Mouse (Mus musculus) liver, embryonic 15.5 days (tissue): ENCODE measurements at regions not wholly inside any gene's neighbourhood (a gene's known extent, or its start where the extent isn't known, plus 50 kb on each side); places are given as distances from the start of the nearest gene placed in this dataset.

Source experiments
- ATAC-seq: fragments of 200-750 bp; cut with Nextera tagmentation; 2 replicates; pipeline ENCODE4 v1.8.0; 2017; ENCODE audit warnings: moderate number of reproducible peaks, mild to moderate bottlenecking, moderate library complexity; ENCODE audit not compliant: insufficient read depth
- H3K27ac ChIP-seq: fragments of 300-500 bp; sonication (generic); replicated peaks from 2 replicates; pipeline ENCODE4 v1.5.1; 2015; ENCODE audit warnings: mild to moderate bottlenecking, inconsistent platforms
- H3K27me3 ChIP-seq: fragments of 300-500 bp; sonication (generic); 2 replicates; pipeline ENCODE4 v1.6.1; 2015; ENCODE audit warnings: mild to moderate bottlenecking, inconsistent platforms
- H3K36me3 ChIP-seq: fragments of 300-500 bp; sonication (generic); replicated peaks from 2 replicates; pipeline ENCODE4 v1.6.1; 2015; ENCODE audit warnings: moderate library complexity, mild to moderate bottlenecking, inconsistent platforms
- H3K4me1 ChIP-seq: fragments of 300-500 bp; sonication (generic); replicated peaks from 2 replicates; pipeline ENCODE4 v1.6.1; 2015; ENCODE audit warnings: inconsistent platforms
- H3K4me2 ChIP-seq: fragments of 300-500 bp; sonication (generic); 2 replicates; pipeline ENCODE4 v1.6.1; 2015; ENCODE audit warnings: moderate library complexity, mild to moderate bottlenecking, inconsistent platforms
- H3K4me3 ChIP-seq: fragments of 300-500 bp; sonication (generic); replicated peaks from 2 replicates; pipeline ENCODE4 v1.5.1; 2015; ENCODE audit warnings: mild to moderate bottlenecking, inconsistent platforms
- H3K9ac ChIP-seq: fragments of 300-500 bp; sonication (generic); 2 replicates; pipeline ENCODE4 v1.6.1; 2015; ENCODE audit warnings: moderate library complexity, mild to moderate bottlenecking, inconsistent platforms
- H3K9me3 ChIP-seq: fragments of 300-500 bp; sonication (generic); replicated peaks from 2 replicates; pipeline ENCODE4 v1.6.1; 2016; ENCODE audit warnings: inconsistent platforms
- WGBS: fragments of 180-500 bp; shearing (Covaris S2); methylation state at CpG from one replicate; pipeline ENCODE4 v1.1.7; 2015; ENCODE audit warnings: mixed read lengths; ENCODE audit not compliant: insufficient replicate concordance; 5-methylcytosine and 5-hydroxymethylcytosine counted together

DNA sequence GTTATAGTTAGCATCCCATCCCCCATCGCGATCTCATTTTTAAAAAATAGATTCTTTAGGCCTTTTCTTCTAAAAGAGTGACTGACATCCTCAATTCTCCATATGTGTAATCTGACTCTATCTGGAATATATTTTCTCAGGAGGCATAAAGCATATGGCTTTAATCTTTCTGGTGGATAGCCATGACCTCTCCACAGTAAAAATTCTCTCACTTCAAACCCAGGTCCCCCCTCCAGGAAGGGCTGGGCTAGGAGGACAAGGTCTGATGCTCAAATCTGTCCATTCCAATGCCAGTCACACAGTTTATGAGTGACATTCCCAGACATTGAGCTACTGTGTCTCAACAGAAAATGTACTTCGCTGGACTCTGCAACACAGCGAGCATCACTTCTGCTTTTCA lies 226.8 kb upstream of the Kdm8 start:
- Histone ChIP-seq H3K36me3 (no peaks in the 10 kb centered on the region), H3K9ac (no peak overlapping the region), H3K27ac (no peak overlapping the region), H3K27me3 (no peaks in the 10 kb centered on the region), H3K4me1 (no peaks in the 10 kb centered on the region), H3K9me3 (no peaks in the 10 kb centered on the region), H3K4me2 (no peak overlapping the region), H3K4me3 (no peak overlapping the region)
- ATAC-seq, result no peak
- 71% methylated on average over 4 of the region's 4 CpGs for WGBS

DNA sequence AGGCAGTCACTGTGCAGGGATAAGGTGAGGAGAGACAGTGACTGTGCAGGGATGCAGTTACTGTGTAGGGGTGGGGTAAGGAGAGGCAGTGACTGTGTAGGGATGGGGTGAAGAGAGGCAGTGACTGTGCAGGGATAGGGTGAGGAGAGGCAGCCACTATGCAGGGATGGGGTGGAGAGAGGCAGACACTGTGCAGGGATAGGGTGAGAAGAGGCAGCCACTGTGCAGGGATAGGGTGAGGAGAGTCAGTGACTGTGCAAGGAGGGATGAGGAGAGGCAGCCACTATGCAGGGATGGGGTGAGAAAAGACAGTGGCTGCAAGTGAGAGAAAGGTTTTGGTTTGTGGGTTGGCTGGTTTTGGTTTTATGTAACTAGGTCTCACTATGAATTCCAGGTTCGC lies 221.8 kb upstream of the Kdm8 start:
- whole genome bisulfite sequencing, result 63% methylated on average over 1 of the region's 1 CpGs
- Histone ChIP-seq H3K27ac (no peak overlapping the region), H3K9me3 (no peaks in the 10 kb centered on the region), H3K4me2 (no peak overlapping the region), H3K4me3 (no peak overlapping the region), H3K4me1 (no peaks in the 10 kb centered on the region), H3K9ac (no peak overlapping the region), H3K27me3 (no peaks in the 10 kb centered on the region), H3K36me3 (no peaks in the 10 kb centered on the region)
- ATAC-seq, result no peak

DNA sequence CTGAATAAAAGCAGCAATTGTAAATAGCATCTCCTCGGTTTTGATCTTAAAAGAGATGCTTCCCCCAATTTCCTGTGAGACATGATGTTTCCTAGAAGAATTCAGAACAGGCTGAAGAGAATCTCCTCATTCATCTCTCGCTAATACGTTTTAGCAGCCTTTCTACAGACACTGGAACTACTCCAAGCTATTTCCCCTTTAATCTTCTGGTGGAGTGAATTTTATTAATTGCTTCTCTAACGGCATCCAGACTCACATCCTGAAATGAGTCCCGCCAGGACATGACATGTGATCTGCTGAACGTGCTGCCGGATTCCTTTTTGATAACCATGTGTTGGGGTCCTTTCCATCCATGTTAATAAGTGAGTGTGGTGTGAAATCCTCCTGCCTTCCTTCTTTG lies 209.6 kb upstream of the Kdm8 start:
- 56% methylated on average over 7 of the region's 7 CpGs for WGBS

DNA sequence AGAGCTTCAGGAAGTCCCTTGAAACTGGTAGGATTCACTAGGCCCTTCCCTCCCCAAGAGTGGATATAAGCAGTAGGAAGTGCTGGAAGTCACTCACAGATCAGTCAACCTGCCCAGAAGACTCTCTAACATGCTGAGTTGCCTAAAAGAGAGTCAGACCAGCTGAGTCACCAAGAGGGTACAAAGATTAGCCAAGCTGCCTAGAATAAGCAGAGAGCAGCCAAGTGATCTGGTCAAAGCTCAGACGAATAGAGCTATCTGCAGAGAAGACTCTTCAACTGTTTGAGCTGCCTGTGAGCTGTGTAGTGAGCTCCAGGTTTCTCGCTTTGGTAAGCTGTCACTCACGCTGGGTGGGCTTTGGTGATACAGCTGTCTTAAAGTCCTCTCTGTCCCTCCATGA lies 207.4 kb upstream of the Kdm8 start:
- Histone ChIP-seq H3K4me1 (no peaks in the 10 kb centered on the region), H3K4me3 (no peak overlapping the region), H3K36me3 (no peaks in the 10 kb centered on the region), H3K27ac (no peak overlapping the region), H3K27me3 (no peaks in the 10 kb centered on the region), H3K9ac (no peak overlapping the region), H3K4me2 (no peak overlapping the region), H3K9me3 (no peaks in the 10 kb centered on the region)
- no peak for ATAC-seq
- WGBS, result 48% methylated on average over 3 of the region's 3 CpGs

More for the DNA sequence above, 209.6 kb upstream of the Kdm8 start:
- no peak overlapping the region for H3K4me3 ChIP-seq
- no peaks in the 10 kb centered on the region for H3K27me3 ChIP-seq
- no peak overlapping the region for H3K27ac ChIP-seq
- no peak overlapping the region for H3K4me2 ChIP-seq
- no peak for ATAC-seq
- no peak overlapping the region for H3K9ac ChIP-seq
- no peaks in the 10 kb centered on the region for H3K9me3 ChIP-seq
- no peaks in the 10 kb centered on the region for H3K4me1 ChIP-seq
- no peaks in the 10 kb centered on the region for H3K36me3 ChIP-seq

DNA sequence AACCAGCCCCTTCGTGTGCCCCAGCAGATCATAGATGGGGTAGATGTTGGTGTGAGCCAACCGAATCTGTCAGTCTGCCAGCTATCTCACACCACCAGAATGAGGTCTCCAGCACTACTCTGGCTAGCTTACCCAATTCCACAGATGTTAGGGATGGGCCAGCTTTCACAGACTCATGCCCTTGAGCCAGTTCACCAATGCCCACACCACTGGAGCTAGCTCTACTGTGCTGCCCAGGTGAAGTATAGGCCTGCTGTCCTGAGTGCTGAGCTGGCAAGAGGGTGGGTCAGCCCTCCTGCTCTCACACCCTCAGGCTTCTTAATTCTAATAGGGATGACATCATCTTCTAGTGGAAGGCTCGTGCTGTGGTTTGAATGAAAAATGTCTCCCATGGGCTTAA lies 201.5 kb upstream of the Kdm8 start:
- H3K9me3 ChIP-seq, result no peaks in the 10 kb centered on the region
- no peaks in the 10 kb centered on the region for H3K4me1 ChIP-seq
- H3K9ac ChIP-seq, result no peak overlapping the region
- H3K4me2 ChIP-seq, result no peak overlapping the region
- no peaks in the 10 kb centered on the region for H3K36me3 ChIP-seq
- no peak overlapping the region for H3K27ac ChIP-seq
- H3K27me3 ChIP-seq, result no peaks in the 10 kb centered on the region
- no peak for ATAC-seq
- WGBS, result 53% methylated on average over 3 of the region's 3 CpGs
- H3K4me3 ChIP-seq, result no peak overlapping the region

DNA sequence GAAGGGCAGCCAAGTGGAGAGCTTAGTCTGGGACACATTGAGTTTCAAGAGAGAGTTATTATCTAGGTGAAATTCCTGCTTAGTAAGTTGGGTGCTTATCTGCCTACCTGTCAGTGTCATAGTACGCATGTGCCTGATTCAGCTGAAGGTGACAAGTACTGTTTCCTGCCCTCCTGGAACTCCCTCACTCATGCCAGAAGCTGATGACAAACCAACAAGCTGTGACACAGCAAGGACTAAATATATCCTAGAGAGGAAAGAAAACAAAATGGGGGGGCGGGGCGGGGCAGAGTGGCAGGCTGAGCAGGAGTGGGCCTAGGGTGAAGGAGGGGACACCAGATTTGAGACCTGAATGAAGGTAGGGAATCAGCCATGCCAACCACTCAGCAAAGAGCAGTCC lies 196.1 kb upstream of the Kdm8 start:
- H3K36me3 ChIP-seq, result no peaks in the 10 kb centered on the region
- H3K4me3 ChIP-seq, result no peak overlapping the region
- no peak overlapping the region for H3K4me2 ChIP-seq
- no peak overlapping the region for H3K9ac ChIP-seq
- WGBS, result 63% methylated on average over 3 of the region's 3 CpGs
- H3K27ac ChIP-seq, result no peak overlapping the region
- no peak for ATAC-seq
- no peaks in the 10 kb centered on the region for H3K27me3 ChIP-seq
- no peaks in the 10 kb centered on the region for H3K4me1 ChIP-seq
- H3K9me3 ChIP-seq, result no peaks in the 10 kb centered on the region

DNA sequence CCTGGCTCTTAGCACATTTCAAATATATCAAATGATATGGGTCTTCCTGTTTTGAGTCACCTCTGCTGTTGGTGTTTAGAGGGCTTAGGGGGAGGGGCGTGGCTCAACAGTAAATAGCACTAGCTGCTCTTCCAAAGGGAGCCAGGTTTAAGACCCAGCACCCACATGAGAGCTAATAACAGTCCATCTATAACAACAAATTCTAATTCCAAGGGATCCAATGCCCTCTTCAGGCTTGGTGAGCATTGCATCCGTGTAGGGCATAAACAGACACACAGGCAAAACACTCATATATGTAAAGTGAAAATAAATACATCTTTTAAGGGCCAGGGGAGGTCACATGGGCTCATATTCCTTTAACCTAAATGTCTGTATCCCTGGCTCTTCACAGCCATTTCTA lies 194.1 kb upstream of the Kdm8 start:
- Histone ChIP-seq H3K4me1 (no peaks in the 10 kb centered on the region), H3K27ac (no peak overlapping the region), H3K4me3 (no peak overlapping the region), H3K9me3 (no peaks in the 10 kb centered on the region), H3K27me3 (no peaks in the 10 kb centered on the region), H3K4me2 (no peak overlapping the region), H3K36me3 (no peaks in the 10 kb centered on the region), H3K9ac (no peak overlapping the region)
- WGBS, result 46% methylated on average over 2 of the region's 2 CpGs
- ATAC-seq, result no peak

DNA sequence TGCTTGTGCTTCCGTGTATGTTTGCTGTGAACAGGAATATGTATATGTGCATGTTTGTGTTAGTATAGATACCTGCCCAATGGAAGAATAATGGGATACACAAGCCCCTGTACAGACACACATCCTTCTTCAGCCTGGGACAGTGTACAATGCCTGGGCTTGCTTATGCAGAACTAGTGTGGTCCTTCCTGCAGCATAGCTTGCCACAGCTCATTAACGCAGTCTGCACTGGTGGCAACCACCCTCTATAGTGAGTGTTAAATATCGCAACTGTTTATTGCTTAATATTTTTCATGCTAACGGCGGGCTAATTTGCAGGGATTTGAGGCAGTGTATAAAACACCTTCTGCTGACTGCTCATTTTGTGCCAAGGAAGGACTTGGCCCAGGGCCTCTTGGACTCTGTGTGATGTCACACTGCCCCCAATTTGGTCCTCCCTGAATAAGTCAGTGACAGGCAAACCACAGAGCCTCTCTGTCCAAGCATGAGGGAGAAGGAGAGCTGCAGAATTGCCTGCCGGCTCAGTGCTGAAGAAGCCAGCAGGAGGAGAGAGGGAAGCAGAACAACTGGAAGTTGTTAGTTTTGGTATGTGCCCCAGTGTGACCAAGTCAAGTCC lies 193.4 kb upstream of the Kdm8 start:
- no peaks in the 10 kb centered on the region for H3K27me3 ChIP-seq
- H3K4me3 ChIP-seq, result no peak overlapping the region
- no peak for ATAC-seq
- H3K4me1 ChIP-seq, result no peaks in the 10 kb centered on the region
- WGBS, result 56% methylated on average over 6 of the region's 6 CpGs
- H3K27ac ChIP-seq, result no peak overlapping the region
- no peaks in the 10 kb centered on the region for H3K9me3 ChIP-seq
- no peak overlapping the region for H3K4me2 ChIP-seq
- H3K36me3 ChIP-seq, result no peaks in the 10 kb centered on the region
- H3K9ac ChIP-seq, result no peak overlapping the region

DNA sequence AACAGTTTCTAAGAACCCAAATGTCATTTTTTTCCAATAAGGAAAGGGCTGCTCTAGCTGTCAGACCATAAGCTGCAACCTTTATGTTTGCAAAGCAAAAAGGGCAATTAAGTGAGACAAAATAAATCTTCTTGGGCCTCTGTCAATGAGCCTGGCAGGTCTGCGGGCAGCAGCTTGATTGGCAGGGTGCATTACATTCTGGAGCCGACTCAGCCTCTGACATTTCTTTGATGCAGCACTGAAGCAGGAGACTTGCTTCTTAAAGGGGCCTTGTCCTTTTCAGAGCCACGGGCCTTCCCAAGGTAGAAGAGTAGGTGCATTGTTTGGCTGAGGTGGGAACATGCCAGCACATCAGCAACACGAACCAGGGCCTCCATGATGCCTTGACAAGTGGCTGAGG lies 190.2 kb upstream of the Kdm8 start:
- Histone ChIP-seq H3K9ac (no peak overlapping the region), H3K27me3 (no peaks in the 10 kb centered on the region), H3K4me1 (no peaks in the 10 kb centered on the region), H3K4me2 (no peak overlapping the region), H3K36me3 (no peaks in the 10 kb centered on the region), H3K9me3 (no peaks in the 10 kb centered on the region), H3K4me3 (no peak overlapping the region), H3K27ac (no peak overlapping the region)
- WGBS, result 33% methylated on average over 4 of the region's 4 CpGs
- no peak for ATAC-seq

DNA sequence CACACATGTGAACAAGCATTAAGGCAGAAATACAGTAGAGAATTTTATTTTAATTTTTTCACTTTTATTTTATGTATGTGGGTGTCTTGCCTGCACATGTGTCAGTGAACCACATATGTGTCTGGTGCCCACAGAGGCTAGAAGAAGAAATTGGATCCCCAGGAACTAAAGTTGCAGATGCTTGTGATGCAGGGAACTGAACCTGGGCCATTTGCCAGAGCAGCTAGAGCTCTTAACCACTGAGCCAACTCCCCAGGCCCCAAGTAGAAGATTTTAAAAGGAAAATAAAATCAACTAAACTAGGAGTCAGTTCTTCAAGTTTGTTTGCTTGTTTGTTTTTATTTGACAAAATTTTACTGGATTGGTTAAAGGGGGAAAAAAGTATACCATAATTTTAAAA lies 185.5 kb upstream of the Kdm8 start:
- no peaks in the 10 kb centered on the region for H3K9me3 ChIP-seq
- H3K4me2 ChIP-seq, result no peak overlapping the region
- no peaks in the 10 kb centered on the region for H3K4me1 ChIP-seq
- no peak overlapping the region for H3K9ac ChIP-seq
- H3K36me3 ChIP-seq, result no peaks in the 10 kb centered on the region
- ATAC-seq, result no peak
- no peaks in the 10 kb centered on the region for H3K27me3 ChIP-seq
- H3K4me3 ChIP-seq, result no peak overlapping the region
- no peak overlapping the region for H3K27ac ChIP-seq

DNA sequence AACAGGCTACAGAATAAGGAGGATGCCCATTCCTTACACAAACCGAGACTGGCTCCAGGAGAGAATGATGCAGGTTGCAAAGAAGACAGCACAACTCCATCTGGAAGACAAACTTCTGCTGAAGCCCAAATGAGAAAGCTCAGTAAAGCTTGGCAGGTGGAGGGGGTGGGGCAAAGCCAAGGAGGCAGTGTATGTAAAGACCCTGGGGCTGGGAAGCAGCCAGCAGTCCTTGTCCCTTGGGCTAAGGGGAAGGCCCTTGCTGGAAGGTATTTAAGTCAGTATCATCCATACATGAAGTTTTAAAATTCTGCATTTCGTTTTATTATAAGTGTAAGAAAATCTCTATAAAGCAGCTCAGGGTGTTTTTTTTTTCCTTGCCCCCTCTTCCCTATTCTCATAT lies 182.3 kb upstream of the Kdm8 start:
- H3K27ac ChIP-seq, result no peak overlapping the region
- no peaks in the 10 kb centered on the region for H3K4me1 ChIP-seq
- 45% methylated on average over 2 of the region's 2 CpGs for WGBS
- H3K4me2 ChIP-seq, result no peak overlapping the region
- H3K36me3 ChIP-seq, result no peaks in the 10 kb centered on the region
- no peak overlapping the region for H3K9ac ChIP-seq
- no peaks in the 10 kb centered on the region for H3K9me3 ChIP-seq
- no peak overlapping the region for H3K4me3 ChIP-seq
- ATAC-seq, result no peak
- no peaks in the 10 kb centered on the region for H3K27me3 ChIP-seq

DNA sequence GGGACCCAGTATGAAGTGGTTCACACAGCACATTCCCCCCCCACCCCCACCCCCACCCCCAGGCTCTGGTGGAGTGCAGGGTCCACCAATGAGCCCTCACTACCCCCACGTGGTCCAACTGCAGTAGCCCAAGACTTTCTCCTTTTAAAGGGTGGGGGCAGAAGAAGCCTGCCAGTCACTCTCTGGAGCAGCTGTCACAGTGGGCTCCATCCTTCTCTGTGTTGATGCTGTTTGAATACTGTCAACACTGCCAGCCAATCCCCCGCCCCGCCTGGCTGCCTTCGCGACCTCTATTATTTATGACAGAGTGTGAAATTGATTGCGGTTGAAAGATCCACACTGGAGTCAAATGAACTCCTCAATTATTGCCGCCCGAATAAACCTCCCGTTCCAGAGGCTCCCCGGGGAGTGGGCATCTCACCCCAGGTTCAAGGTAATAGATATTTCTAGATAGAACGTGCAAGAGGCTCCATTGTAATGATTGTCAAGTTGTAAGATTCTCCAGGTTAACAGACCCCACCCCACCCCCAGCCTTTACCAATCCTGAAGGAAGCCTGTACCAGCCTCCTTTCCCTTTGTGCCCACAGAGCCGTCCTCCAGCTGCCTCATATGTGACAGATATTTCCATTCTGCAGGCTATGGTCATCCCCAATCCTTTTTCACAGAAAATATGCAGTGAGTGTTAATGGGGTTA lies 181.7 kb upstream of the Kdm8 start:
- Histone ChIP-seq H3K27ac (no peak overlapping the region), H3K9ac (no peak overlapping the region), H3K4me1 (no peaks in the 10 kb centered on the region), H3K9me3 (no peaks in the 10 kb centered on the region), H3K36me3 (no peaks in the 10 kb centered on the region), H3K27me3 (no peaks in the 10 kb centered on the region), H3K4me3 (no peak overlapping the region), H3K4me2 (no peak overlapping the region)
- WGBS, result 60% methylated on average over 12 of the region's 12 CpGs
- no peak for ATAC-seq
